Mouse (Mus musculus) cerebellum, adult 9-10 months (tissue): ENCODE data around the gene Lrrc14b.

ENCODE experiments used
- DNase-seq: peaks from one replicate; pipeline ENCODE4 v3.0.0; 2022

Lrrc14b gene

DNA sequence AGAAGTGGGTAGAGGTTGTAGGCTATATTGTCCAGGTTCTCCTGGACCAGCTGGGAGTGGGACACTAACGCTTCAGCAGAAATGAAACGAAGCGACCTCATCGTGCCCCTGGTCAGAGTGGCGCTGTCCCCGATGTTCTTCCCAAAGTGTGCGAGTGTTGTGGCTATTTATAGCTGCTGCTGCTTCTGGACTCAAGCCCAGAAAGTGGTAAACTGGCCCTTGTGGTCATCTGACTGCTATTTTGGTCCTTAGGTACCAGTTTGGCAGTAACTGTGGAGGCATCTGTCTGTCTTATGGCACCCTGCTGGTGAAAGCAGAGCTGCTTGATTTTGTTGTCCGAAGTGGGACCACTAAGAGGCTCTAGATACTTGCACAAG, at the start of gene Lrrc14b:
Gene Lrrc14b, minus strand, starts transcription at position 147 of the 377 bp plus-strand sequence.
- peak; percentile 46 for DNase-seq

DNA sequence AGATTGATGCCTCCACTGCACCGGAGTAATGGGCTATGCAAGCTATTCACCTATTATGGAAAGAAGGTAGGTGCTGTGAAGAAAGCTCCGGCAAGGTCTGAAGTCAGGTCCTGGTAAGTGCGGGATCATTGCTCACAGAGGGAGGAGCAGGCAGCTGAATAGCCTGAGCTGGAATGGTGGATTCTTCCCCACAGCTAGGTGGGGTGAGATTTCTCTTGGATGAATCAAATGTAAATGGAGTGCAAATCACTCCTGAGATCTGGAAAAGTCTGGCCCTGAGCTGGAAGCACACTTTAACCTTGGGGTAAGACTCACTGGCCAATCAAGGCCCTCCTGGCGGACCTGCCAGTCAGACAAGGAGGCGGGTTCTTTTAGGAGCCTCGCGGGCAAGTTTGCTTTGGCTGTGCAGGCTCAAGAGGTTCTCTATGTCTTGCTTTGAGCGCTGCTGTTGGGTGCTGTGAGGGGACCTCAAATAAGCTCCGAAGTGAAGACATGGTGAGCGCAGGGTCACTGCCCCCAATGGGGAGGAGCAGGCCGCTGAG, 35.6 kb upstream of the Lrrc14b start, which contains the start of gene Ftl1-ps1:
Gene Ftl1-ps1, plus strand, starts transcription at position 397 of the 542 bp plus-strand sequence.
- no peak for DNase-seq

DNA sequence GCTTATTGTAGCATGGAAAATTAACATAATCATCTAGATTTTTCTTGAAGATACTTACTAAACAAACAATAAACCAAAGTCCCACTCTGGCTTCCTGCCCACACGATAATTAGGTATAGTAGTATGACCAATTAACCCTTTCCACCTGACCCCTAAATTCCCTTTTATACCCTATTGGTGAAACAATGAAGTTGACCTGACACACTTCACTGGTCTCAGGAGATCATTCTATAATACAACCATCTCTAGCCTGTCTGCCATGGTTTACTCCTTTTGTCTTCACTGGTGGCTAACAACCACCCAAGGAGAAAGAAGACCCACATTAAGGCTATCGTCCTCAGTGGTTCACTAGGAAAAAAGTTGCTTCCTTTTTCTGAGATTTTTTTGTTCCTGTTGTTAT, 27.4 kb upstream of the Lrrc14b start:
- DNase-seq: peak; percentile 44

DNA sequence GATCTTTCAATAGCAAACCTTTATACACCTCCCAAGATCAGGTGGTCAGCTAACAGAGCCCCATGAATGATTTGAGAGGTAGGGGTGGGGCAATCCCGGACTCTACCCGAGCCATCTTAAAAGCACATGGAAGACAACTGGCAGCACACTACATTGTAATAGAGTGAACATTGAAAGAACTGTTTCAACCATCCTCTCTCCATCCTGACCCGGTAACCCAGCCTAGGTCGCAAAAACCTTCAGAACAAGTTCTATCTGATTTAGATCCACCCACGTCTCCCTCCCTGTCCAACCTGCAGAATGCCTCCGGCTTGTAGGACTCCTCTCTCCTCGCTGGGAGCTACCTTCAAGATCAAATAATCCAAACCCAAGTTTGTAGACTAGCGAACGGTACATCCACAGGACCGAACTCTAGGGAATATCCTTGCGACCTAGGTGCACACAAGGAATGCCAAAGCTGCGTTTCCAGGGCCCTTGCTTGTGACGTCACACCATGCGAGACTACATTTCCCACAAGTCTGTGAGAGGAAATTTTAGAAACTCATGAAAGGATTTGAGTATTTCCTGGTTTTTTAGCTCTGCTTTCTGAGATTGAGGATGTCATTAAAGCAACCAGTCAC, 26.7 kb upstream of the Lrrc14b start, which contains the start of gene Zfp72:
Gene Zfp72, minus strand, starts transcription at position 466 of the 620 bp plus-strand sequence.
- DNase-seq: peak; percentile 79

DNA sequence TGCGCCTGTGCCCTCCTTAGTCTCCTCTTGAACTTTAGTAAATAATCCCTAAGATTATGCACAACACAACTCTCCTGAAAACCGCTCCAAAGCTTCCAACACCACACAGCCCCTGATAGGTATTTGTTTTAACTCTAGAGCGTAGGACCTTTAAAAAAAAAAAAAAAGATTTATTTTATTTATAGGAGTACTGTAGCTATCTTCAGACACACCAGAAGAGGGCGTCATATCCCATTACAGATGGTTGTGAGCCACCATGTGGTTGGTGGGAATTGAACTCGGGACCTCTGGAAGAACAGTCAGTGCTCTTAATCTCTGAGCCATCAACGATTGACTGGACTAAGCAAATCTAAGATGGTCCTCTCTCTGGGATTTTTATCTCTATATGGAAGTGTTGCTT, 25.9 kb upstream of the Lrrc14b start:
- DNase-seq: no peak

DNA sequence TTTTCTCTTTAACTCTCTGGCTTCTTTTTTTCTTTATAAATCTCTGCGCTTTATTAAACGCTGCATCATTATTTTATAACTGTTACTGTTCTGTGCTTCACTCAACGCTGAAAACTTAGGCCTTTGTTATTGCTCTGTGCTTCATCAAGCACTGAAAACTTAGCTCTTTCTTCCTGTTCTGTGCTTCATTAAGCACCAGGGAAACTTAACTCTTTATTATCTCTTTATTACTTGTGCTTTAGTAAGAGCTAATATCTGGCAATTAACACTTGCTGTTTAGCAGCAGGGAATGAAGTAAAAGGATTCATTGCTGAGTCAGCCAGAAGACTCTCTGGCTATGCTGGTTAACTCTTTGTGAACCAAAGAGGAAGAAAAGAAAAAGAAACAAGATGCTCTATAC, 18.5 kb upstream of the Lrrc14b start:
- no peak for DNase-seq

DNA sequence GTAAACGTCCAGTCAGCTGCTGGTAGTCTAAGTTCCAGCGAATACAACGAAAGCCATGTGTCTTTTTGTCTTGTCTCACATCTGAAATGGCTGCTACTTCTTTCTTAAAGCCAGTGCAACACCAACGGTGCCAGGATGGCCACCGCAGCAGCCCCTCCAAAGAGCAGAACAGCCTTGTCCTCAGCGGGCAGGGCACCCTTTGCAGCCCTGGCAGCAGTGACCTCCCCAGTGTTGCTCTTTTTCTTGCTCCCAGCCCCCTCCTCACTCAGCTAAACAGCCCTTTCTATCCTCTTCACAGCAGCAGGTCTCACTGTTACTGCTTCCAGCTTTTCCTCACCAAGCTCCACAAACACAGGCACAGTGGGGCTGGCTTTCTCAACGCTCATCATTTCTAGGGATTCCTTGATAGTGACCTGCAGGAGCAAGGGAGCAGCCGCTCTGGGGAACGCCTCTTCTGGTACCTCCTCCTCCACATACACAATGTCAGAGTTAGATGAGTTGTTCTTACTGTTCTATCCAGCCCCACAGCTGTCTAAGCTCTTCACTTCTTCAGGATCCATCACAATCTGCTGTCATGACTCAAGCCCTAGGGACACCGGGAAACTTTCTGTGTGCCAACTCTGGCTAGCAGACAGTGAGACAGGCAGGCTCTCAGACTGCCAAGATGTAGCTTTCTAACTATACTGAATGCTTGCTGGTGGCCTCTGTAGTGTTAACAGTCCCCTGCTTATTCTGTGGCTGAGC, 17.9 kb upstream of the Lrrc14b start:
- no peak for DNase-seq

DNA sequence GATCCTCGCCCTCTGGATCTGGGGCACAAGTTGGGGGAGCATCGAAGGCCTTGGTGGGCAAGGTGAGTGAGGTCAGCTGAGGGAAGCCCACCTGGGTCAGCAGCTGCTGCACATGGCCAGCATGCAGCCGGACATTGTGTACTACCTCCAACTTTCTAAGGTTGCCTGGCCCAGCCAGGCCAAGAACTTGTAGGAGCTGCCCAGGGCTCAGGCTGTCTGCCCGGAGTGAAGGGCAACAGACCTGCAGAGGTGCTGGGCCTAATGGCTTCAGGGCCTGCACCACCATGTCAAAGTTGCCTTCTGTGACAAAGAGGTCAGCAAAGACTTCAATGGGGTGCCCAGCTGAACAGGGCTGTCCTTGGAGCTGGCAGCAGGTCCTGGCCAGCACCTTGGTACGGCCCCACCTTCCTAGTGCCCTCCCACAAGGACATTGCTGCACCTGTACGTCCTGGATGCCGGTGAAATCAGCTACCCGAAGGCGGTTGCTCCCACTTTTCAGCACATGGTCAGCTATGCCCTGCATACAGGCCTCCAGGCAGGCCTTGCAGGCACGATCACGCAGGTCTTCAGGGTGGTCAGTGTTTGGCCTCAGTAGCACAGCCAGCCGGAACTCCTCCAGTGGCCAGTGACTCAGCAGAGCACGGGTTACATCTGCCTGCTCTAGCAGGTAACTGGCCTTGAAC, 488 bp downstream of the Lrrc14b start:
- no peak for DNase-seq

DNA sequence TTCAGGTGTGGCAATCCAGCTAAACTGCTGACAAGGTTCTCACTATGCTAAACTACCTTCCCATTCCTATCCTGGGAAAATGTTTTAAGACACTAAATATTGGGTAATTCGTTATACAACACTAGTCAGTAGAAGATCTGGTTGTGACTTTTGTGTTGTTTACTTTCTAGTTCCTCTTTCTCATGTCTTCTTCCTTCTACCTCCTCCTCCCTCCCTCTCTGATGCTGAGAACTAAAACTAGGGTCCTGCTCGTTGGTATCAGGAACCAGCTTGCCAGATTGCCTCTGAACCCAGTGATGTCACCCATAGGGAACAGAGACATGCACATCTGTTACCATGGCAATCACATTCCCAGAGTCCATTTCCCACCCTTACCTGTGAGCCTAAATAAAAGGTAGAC, 1.6 kb downstream of the Lrrc14b start:
- no peak for DNase-seq

GRCm38 (mm10) chr13:74356491-74356890, 7.3 kb downstream of the Lrrc14b start:
- DNase-seq: no peak

- DNase-seq: no peak
Measured at GRCm38 (mm10) chr13:74350435-74350906, 13.3 kb downstream of the Lrrc14b start.

DNA sequence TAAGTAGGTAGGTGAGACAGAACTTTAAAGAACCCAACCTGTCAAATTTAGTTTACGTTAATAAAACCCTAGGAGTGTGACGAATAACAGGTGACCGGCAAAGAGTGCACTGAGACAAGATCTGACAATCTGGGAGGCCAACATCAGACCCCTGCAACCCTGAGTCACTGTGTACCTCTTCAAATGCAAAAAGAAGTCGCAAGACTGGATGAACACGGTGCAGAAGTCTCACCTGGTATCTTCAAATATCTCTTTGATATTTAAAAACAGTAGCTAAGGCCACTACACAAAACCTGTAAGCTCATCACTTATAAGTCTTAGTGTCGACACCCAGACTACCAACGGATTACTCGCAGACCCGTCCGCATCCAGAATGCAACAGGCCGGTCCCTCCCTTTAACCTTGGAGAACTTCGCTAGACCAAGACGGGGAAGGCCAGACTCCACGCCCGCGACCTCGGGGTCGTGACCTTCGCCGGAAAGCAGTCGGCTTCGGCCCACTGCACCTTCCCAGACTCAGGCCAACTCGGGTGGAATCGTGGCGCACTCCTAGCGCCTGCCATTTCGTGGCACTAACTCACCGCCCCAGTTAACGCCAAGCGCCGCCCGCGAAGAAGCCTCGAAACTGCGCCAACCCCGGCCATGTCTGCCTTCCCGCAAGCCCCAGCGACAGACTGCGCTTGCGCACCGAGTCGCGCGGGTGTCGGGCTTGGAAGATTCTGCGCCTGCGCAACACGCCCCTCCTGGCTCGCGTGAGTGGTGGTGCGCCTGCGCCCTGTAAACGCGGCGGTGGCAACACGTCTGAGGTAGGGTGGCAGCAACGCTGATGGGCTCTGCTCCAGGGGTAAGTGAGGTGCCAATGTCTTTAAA, 14.0 kb downstream of the Lrrc14b start, which contains the start of the genes Sdha and Ccdc127:
Gene Sdha, minus strand, starts transcription at position 715 of the 869 bp plus-strand sequence.
Gene Ccdc127, plus strand, starts transcription at position 744 of the 869 bp plus-strand sequence.
- peak; percentile 96 for DNase-seq

DNA sequence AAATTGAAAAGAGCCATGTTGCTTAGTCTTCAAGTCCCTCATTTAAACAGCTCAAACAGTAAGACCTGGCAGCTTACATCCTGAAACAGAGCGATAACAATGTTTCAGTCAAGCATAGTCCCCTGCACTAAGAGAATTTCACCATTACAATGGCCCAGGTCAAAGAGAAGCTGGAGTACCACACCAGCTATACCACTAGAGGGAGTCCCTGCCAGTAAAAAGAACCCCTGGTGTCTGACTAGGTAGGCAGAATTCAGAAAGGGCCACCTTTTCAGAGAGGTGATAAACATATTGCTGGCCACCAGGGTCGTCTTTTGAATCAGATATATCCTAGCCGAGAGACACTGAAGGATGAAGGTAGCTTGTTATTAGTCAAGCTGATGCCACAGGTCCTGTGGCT, 22.8 kb downstream of the Lrrc14b start:
- DNase-seq: peak; percentile 32

DNA sequence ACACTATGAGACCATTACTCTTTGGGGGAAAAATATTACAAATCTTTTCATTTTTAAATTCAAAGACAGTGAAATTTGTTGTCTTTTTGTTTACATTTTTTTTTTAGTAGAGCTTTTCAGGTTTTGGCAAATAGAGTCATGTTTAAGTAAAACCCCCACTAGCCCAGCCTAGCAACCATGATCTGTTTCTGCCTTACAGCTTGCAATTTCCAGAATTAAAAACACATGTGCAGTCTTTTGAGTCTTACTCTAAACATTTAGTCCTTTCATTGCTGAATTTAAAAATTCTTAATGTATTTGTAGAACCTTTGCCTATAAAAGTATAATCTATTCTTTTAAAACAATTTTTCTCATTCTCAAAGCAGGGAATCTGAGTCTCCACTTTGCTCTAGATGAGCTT, 34.5 kb downstream of the Lrrc14b start:
- DNase-seq: no peak

- DNase-seq: peak; percentile 89
Measured at GRCm38 (mm10) chr13:74317170-74317849, 46.5 kb downstream of the Lrrc14b start, which contains the start of gene Pdcd6. Gene Pdcd6, minus strand, starts transcription at chr13:74317580.

- no peak for DNase-seq
Measured at GRCm38 (mm10) chr13:74316789-74317169, 47.0 kb downstream of the Lrrc14b start.

DNA sequence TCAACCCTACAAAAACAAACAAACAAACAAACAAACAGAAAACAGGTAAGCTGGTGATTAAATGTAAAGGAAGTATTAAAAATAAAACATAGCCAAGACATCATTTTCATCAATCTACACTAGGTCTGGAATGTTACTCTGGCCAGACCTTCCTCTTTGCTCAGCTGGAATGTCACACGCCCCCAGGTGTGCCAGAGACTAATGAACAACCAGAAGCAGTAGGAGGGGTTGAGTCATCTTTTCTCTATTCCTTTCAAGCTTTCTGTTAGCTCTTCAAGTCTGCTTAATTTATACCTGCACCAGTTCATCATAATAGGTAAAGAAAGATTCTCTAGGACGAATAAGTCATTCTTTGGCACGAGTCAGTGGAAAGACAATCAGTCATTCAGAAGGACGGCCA, 47.4 kb downstream of the Lrrc14b start:
- DNase-seq: no peak

DNA sequence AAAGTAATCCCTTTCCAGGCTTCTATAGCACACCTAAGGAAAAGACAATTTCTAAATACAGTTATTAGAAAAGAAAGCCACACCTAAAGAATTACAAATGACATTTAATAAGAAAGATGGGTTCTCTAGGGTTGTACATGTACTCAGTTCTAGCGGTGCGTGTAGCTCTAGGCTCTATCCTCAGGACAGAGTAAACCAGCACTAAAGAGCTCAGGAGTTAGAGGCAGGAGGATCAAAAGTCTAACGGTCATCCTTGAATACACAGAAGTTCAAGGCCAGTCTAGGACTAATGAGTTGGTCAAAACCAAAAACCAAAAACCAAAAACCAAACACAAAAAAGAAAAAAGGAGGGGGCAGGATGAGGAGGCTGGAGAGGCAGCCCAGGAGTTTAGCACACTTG, 49.2 kb downstream of the Lrrc14b start:
- DNase-seq: no peak
